ENCODE assay signal across 26 mouse cellular contexts in the genomic region with DNA sequence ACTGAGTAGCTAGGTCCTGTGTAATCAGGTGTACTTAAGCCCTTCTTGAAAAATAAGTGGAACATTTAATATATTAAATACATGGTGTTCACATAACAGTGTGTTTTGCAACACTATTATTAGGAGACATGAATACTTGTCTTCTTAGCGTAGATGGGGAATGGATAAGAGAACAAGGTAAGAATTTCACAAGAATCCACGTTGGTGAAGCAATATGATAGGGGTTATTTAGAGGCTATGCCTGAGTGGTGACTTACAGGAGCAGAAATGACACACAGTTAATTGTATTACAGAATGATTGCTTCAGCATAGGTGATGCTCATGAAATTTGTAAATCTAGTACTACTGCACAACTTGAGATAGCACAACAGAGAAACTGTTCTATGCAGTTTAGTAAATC.
"Had no signal": no experiment of that assay in that cellular context is flagged by ENCODE, and none has a peak within 500 bp of the region (broad histone marks: within the 10 kb centered on the region; RNA-seq: fewer than 3 reads in every experiment).

No protein-coding gene starts in this region.

- ATAC-seq: hindbrain, postnatal 0 days; intestine, embryonic 16.5 days; liver, embryonic 12.5 days had no signal

- H3K9ac ChIP-seq: heart, embryonic 13.5 days; heart, embryonic 15.5 days; hindbrain, embryonic 13.5 days; hindbrain, embryonic 15.5 days; limb, embryonic 13.5 days; limb, embryonic 15.5 days; liver, embryonic 12.5 days; liver, embryonic 14.5 days had no signal

- H3K36me3 ChIP-seq: heart, embryonic 13.5 days; heart, embryonic 15.5 days; hindbrain, embryonic 13.5 days; hindbrain, embryonic 15.5 days; limb, embryonic 13.5 days; limb, embryonic 15.5 days; liver, embryonic 12.5 days had no signal

- H3K4me3 ChIP-seq: gastrocnemius, adult 2 months; heart, adult 2 months; heart, embryonic 13.5 days; heart, embryonic 15.5 days; hindbrain, embryonic 13.5 days; hindbrain, embryonic 15.5 days; limb, embryonic 13.5 days; limb, embryonic 15.5 days; liver, embryonic 12.5 days had no signal

- H3K4me2 ChIP-seq: heart, embryonic 11.5 days; heart, embryonic 13.5 days; heart, embryonic 15.5 days; hindbrain, embryonic 13.5 days; hindbrain, embryonic 15.5 days; limb, embryonic 13.5 days; limb, embryonic 15.5 days; liver, embryonic 12.5 days had no signal

- H3K27ac ChIP-seq: gastrocnemius, adult 2 months; heart, adult 2 months; heart, embryonic 13.5 days; heart, embryonic 15.5 days; hindbrain, embryonic 13.5 days; hindbrain, embryonic 15.5 days; hindbrain, postnatal 0 days; limb, embryonic 13.5 days; limb, embryonic 15.5 days; liver, embryonic 12.5 days; liver, embryonic 14.5 days had no signal

- H3K27me3 ChIP-seq: heart, embryonic 13.5 days; heart, embryonic 15.5 days; hindbrain, embryonic 13.5 days; hindbrain, embryonic 15.5 days; limb, embryonic 13.5 days; limb, embryonic 15.5 days; liver, embryonic 12.5 days had no signal

- H3K4me1 ChIP-seq: heart, embryonic 13.5 days; heart, embryonic 15.5 days; hindbrain, embryonic 13.5 days; hindbrain, embryonic 15.5 days; limb, embryonic 13.5 days; limb, embryonic 15.5 days; liver, embryonic 12.5 days had no signal

- H3K9me3 ChIP-seq: heart, embryonic 13.5 days; heart, embryonic 15.5 days; hindbrain, embryonic 13.5 days; hindbrain, embryonic 15.5 days; limb, embryonic 13.5 days; limb, embryonic 15.5 days; liver, embryonic 12.5 days had no signal

- DNase-seq: gastrocnemius, adult 2 months; gastrocnemius, postnatal 10 days; gastrocnemius, postnatal 25 days; heart, adult 11 months; heart, adult 2 months; heart, postnatal 14 days; heart, postnatal 36 days; kidney, adult 11 months; kidney, adult 8-10 months; kidney, postnatal 10 days; kidney, postnatal 25 days; kidney, postnatal 4 days; layer of hippocampus, adult 9-11 months; layer of hippocampus, postnatal 36 days; left cerebral cortex, postnatal 4 days had no signal
